Mouse (Mus musculus) left cerebral cortex, adult 11 months (tissue): Measurements from ENCODE around the gene Atp8b4.

Experiments used
- DNase-seq: peaks from one replicate; pipeline ENCODE4 v3.0.0; 2022; ENCODE audit warnings: low spot score

Gene Atp8b4

GRCm38 (mm10) chr2:126432481-126433066 is 67.9 kb downstream of the Atp8b4 start:
- DNase-seq: no peak

- peak; percentile 13 for DNase-seq
These were observed 71.2 kb downstream of the Atp8b4 start for GRCm38 (mm10) chr2:126429282-126429681.

- no peak for DNase-seq
These were observed 75.3 kb downstream of the Atp8b4 start for GRCm38 (mm10) chr2:126425223-126425622.

- no peak for DNase-seq
These were observed 75.8 kb downstream of the Atp8b4 start for GRCm38 (mm10) chr2:126424714-126425113.

DNA sequence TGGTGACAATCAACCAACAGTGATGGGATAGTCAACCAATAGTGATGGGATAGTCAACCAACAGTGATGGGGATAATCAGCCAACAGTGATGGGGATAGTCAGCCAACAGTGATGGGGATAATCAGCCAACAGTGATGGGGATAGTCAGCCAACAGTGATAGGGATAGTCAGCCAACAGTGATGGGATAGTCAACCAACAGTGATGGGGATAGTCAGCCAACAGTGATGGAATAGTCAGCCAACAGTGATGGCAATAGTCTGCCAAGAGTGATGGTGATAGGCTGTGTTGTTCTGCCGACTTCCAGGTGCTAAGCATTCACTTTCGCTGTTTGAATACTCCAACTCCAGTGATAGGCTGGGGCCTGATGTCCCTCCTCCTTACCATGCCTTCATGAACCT is 79.6 kb downstream of the Atp8b4 start:
- DNase-seq: no peak

DNA sequence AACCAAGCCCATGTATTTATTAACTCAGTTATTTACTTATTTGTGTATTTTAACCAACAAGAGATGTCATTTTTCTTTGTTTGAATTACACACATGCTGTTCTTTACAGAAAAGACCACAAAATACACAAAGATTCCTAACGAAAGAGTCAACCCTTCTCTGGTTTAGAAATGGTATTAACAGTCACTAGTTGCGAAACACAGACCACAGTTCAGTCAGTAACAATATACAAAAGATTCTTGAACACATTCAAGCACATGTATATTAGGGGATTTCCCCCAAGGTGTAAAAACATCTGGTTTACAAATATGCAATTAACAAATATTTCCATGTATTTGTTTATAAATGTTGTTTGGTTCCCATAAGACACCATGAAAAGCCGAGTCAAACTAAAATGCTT is 81.6 kb downstream of the Atp8b4 start:
- no peak for DNase-seq

DNA sequence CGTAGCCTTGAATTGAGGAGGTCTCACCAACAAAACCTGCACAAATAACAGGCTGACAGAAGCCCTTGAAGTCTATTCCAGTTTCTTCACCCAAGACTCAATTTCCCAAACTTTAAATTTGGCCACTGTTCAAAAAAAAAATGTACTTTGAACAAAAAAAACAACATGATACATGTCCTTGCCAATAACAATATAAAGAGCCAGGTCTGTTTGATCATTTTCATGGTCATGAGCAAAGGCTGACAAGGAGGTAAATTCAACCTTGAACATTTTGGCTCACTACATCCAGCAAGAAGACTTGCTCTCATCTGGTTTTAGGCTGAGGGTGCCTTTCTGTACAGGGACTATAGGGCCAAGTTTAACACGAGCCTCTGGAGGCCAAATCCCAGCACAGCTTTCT is 83.7 kb downstream of the Atp8b4 start:
- no peak for DNase-seq

DNA sequence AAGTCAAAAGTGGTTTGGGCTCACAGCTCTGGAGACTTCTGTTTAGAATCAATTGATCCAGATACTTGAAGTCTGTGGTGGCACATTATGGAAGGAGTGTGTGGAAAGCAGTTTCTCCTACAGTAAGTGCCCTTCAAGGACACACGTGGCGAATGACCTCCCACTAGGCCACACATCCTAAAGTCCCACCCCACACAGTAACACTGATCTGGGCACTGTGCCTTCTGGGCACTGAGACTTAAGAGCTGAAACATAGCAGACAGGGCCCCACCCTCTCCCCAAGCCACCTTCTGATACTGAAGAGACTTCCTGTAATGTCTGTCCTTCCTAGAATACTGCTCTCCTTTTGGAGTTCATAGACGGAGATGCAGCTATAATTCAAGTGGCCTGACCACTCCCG is 84.5 kb downstream of the Atp8b4 start:
- no peak for DNase-seq

DNA sequence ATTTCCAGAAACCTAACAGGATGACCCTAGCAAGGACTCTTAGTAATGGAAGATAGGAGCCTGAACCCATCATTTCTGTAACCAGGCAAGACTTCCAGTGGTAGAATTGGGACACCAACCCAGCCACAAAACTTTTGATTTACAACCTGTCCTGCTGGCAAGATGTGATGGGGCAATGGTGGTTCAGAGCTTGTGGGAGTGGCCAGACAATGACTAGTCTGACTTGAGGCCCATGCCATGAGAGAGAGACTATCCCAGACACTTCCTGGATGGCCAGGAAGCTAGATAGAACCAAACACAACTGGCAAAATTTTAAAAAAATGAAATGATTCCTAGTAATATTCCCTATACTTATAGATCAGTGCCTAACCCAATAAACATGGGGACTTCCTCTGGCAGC is 87.7 kb downstream of the Atp8b4 start:
- DNase-seq: no peak

DNA sequence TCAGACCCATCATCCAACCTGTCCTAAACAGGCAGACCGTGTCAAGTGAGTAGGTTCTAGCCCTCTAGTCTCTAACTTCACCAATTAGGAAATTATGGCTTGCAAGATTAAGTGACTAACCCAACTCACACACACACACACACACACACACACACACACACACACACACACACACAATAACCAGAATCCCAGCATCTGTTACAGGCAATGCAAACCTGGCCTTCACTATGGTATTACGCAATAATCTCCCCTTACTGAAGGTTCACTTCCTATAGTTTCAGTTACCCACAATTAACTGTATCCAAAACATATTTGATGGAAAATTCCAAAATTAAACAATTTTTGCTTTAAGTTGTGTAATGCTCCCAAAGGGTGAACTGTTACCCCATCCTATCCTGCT is 101.0 kb downstream of the Atp8b4 start:
- no peak for DNase-seq

DNA sequence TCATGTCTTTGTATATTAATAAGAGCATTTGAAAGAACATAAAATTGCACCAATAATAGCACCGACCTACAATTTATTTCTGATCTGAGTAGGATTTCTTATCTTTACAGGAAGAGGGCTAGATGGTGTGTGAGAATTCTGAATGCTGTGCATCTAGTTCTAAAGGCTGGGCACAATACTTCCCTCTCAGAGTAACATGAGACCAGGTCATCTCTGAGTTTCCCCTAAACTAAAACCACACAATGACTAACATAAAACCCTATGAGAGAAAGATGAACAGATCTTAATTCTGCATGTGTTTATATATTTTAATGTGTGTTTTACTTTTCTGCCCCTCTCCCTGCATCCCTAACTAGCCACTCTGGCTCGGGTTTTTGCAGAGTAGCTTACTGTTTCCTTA is 101.5 kb downstream of the Atp8b4 start:
- DNase-seq: no peak

DNA sequence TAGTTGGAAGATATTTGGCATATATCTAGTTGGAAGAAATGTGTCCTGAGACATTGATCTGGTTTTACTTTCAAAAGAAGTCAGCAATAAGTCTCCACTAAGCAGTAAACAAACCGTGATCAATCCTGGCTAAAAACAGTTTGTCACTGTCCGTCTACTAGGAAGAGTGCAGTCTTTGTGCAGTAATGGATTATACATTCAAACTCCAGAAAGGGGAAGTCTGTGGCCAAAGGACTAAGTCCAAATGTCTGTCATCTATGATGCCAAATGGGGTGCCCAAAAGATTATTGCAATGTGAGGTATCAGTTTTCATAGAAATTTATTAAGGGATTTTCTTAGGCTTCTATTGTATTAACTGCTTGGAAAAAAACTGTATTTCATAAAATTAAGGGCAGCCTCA is 102.3 kb downstream of the Atp8b4 start:
- DNase-seq: no peak

GRCm38 (mm10) chr2:126397513-126397912 is 103.0 kb downstream of the Atp8b4 start:
- no peak for DNase-seq

DNA sequence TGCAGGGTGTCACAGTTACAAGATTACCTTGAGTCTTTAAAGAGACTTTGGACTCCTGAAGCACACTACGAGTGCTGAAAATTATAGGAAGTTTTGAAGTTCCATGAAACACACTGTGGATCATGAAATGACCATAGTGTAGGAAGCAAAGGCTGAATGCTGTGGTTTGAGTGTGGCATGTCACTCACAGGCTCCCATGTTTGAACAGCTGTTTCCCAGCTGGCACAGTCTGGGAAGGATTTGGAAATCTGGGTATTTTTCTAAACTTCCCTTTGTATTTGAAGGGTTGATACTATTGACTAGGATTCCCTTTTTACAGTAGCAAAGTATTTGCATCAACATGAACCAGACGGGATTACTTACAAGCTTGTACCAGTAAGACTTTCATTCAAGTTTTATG is 105.5 kb downstream of the Atp8b4 start:
- DNase-seq: no peak

DNA sequence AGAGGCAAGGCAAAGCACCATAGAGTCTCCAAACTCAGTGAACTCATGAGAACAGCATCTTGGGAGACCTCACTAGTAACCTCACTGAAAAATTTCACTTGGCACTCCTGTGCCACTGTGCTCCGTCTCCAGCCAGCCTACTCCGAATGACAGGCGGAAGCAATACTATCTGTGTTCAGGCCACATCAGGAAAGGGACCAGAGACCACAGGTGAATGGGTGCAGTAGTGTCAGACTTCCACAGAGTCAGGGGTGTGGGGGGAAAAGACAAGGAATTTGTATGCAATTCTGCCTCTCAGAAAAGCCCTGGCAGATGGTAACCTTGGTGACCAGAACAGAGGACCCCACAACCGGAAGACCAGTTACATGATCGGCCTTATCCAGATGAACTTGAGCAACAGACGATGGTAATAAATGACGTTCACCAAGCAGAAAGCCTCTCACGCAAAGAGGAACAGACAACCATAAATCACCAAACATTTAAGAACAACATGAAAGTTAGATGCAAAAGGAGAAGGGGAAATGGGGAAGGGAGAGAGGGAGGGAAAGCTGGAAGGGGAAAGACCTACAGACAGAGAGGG is 112.9 kb downstream of the Atp8b4 start:
- DNase-seq: no peak

DNA sequence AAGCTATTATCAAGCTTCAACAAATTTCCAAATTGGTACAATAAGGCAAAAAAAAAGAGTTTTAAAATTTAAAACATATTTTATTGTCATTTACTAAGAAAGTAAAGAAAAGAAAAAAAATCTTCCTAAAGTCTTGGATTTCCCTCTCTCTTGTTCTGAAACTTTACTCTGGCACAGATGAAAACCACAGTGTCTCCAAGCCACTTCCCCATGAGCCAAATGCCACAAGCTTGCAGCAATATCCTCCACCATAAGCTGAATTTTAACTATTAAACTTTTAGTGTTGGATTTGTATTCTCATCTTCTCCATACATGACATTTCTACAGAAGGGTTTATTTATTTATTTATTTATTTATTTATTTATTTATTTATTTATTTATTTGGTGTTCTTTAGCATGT is 114.4 kb downstream of the Atp8b4 start:
- DNase-seq: no peak

DNA sequence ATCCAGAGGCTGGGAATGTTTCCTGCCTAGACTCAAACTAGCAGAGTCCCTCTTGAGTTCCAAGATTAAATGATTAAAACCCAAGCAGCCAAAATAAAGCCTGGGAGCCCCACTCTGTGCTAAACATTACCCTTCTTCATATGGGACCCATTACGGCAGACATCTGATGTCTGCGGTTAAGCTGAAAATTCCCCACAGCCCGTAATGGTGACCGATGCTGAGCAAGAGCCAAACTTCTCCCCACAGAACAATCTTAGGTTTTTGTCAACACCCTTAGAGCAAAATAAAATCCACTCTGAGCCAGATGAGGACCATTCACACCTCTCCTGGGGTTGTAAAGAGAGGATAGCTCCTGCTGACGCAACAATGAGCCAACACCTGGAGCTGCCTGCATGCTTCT is 120.2 kb downstream of the Atp8b4 start:
- DNase-seq: no peak

DNA sequence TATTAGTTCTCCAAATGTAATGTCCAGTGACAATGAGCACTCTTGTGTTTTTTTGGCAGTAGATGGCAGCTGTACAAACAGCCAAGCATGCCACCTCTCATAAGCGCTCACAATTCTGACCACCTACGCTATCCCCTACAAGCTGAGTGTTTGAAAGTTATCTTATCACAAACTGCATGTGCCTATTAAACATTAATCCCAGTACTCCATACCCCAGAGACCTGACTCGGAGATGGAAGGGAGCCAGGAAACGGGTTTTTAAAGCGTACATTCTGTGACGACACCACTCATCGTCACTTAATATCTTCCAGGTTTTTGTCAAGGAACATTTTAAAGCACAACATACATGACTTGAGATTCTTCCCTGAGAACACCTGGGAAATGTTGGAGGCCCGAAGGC is 128.8 kb downstream of the Atp8b4 start:
- DNase-seq: no peak

DNA sequence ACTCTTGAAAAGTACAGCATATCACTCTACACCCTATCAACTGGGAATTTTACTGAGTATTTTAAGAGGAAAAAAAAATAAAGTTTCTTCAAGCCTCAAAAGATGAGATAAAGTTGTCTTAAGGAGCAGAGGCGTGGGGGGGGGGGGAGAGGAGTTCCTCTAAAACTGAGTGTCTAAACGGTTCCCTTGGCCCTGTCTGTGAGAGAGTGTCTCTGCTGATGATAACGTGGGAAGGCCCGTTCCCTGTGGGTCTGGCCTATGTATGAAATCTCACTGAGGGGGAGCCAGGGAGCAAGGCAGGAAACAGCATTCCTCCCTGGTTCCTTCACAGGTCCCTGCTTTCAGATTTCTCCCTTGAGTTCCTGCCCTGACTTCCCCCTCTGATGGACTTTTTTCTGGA is 130.7 kb downstream of the Atp8b4 start:
- no peak for DNase-seq

DNA sequence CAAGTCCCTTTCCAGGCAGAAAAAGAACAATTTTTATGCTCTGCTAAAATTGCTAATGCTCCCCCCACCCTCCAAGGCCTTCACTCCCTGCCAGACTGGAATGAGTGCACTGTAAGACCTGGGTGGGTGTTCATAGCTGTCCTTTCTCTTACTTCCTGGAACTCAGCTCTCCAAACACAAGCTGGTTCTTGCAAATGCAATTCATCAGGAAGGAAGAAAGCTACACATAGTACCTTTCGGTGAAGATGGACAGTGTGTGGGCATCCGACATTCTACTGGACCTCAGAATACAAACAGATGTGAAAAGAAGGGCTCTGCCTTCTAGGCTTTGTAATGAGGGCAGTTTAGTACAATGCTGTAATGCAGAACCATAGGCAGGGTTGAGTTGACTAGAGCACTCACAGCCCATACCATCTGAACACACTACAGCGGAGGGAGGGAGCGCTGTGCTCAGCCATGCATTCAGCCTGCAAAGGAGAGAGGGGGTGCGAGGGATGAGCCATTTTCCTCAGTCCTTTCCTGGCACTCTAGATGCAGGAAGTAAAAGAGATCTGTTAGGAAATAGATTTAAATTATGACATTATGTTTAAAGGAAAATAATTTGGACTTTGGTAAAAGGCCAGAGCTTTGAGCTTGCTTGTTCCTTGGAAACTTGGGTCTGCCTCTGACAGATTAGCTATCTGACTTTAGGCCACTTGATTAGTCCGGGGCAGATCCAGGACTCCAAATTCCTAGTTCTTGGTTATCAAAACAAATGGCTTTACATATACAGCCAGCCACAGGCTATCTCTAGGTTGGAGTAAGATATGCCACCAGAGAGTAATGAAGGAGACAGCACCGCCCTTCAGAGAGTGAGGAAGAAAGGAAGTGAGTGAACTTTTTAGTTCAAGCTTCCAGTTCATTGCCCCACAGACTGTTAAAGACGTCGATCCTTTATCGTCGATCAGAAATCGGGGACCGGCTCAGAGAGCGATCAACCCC is 136.4 kb downstream of the Atp8b4 start:
- no peak for DNase-seq

- peak; percentile 18 for DNase-seq
These were observed 137.3 kb downstream of the Atp8b4 start for GRCm38 (mm10) chr2:126363050-126363744.

DNA sequence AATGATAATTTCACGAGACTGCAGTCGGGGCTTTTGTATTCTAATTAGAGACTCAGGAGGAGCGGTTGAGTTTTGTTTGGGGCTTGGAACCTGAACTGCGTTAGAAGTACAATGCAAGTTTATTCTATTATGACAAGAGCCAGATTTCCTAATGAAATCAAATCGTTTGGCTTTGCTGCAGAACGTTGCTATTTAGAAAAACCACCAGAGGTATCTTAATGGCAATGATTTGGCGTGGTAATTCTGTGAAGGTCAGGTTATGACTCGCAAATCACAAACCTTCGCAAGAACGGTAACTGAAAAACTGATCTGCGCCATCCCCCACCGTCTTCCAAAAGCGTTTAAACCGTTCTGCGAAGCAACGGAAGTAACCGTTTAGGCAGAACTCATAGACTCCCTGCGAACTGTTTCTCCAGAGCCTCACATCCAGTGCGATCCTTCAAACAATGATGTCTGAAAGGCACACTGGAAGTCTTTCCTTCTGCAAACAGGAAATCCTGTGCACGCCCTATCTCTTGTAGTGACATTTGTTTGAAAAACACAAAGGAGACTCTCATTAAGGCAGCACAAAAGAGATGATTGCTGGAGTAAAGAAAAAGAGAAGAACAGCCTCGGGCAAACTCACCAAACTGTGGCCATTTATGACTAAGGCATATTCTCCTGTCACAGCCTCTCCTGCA is 139.2 kb downstream of the Atp8b4 start:
- no peak for DNase-seq
